Mouse (Mus musculus) megakaryocyte progenitor cell, adult 5-6 weeks (primary cell): ENCODE data around the gene Dusp28. TPM values are rescaled to one million over a fixed set of nuclear protein-coding genes. Genes with fewer than 3 reads are reported as not detected.

ENCODE experiments used
- ATAC-seq: replicated peaks from 2 replicates; pipeline ENCODE4 v1.8.0; 2016; ENCODE audit warnings: mild to moderate bottlenecking, moderate TSS enrichment, inconsistent platforms; ENCODE audit not compliant: poor library complexity
- total RNA-seq, 2 experiments: library from RNA; stranded (forward) in 1 of 2; stranded (reverse) in 1 of 2; fragments of 157-497, 149-512 nt in 1 of 2; fragments of 200-1000 nt in 1 of 2; gene quantifications; 2 replicates each; pipeline versions ENCODE4 v1.2.3 to v1.2.4; 2015 to 2017

The Dusp28 gene
- total RNA-seq, 2 experiments from 2014 or later: 2.9 to 10.0 TPM

DNA sequence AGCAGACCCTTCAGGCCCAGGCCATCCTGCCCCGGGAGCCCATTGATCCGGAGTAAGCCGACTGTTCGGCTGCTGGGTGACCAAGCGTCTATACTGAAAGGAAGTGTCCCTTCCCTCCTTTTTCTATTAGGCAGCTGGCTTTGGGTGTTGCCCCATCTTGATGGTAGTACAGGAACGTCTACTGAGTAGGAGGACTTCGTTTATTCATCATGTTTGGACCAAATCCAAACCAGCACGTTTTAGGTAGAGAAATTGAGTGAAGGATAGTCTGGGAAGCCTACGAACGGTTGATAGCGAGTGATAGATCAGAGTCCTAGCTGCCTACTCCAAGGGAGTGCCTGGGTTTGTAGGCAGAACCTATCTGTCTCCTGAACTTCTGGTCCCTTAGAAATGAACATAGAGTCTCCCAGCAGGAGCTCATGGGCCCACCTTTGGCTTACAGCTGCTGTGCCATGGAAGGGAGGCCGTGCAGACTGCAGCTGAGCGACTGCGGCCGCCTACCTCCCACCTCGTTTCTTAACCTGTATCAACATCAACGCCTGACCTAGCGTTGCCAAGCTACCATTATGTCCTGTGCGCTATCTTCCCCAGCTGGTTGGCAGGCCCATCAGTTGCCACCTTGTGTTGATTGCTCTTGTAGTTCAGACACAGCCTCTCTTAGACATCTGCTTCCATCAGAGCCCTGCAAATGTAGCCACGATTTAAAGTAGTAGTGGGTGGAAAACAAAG lies 1.0 kb downstream of the Dusp28 start:
- ATAC-seq: peak; percentile 14

DNA sequence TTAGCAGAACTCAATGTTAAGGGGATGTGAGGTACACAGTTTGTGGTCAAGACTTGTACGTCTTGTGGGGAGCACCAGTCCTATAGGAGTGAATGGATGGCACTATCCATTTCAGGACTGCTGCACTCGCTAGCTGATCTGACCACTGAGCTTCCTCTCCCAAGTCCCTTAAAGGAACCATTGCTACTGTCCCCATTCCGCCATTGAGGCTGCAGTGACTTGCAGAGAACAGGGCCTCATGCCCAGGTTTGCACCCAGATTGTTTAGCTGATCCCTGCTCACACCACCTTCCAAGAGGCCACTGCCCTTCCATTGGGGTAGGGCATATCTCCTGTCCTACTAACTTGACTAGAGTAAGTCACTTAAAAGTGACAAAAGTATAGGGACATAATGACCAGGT lies 1.9 kb downstream of the Dusp28 start:
- no peak for ATAC-seq

DNA sequence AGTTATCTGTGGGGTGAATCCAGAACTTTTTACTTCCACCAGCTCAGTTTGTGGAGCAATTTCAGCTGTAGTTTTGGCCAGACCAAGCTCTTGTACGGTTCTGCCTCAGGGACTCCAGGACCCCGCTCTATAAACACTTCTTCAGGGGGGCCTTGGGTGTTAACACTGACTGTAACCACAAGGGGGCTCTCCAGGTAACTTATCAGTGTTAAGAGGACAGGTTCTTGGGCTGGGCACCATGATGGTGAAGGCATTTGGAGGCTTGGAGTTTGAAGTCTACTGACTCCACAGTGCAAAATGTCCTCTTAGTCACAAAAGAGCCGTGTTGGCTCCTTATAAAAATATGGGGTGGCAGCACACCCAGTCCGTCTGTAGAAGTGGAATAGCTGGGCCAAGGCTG lies 2.3 kb downstream of the Dusp28 start:
- ATAC-seq: no peak

DNA sequence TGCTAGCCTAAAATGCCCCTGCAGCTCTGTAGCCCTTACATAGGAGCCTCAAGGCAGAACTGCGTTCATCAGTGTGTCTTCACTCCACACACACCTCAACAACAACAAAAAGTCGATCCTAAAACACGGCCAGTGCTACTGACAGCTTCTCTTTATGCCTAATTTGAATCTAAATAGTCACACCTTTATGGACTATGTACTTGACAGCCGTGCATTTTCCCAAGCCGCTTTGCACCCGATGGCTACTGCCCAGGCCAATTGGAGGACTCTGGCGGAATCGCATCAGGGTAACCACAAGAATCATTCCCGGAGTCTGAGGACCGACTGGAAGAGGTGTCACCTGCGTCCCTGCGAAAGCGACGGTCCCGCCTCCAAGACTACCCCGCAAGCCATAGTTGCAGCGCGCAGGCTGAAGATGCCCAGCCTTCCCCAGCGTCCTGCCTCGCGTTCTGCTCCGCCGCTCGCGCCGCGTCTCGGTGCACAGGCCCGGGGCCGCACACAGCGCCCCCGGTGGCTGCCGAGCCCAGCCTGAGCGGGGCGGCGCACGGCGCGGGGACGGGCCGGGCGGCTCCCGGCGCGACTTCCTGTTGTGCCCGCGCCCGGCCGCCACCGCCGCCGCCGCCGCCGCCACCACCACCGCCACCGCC lies 3.6 kb downstream of the Dusp28 start, which contains the start of gene Rnpepl1:
Gene Rnpepl1, plus strand, starts transcription at position 545 of the 647 bp plus-strand sequence.
- peak; percentile 47 for ATAC-seq

DNA sequence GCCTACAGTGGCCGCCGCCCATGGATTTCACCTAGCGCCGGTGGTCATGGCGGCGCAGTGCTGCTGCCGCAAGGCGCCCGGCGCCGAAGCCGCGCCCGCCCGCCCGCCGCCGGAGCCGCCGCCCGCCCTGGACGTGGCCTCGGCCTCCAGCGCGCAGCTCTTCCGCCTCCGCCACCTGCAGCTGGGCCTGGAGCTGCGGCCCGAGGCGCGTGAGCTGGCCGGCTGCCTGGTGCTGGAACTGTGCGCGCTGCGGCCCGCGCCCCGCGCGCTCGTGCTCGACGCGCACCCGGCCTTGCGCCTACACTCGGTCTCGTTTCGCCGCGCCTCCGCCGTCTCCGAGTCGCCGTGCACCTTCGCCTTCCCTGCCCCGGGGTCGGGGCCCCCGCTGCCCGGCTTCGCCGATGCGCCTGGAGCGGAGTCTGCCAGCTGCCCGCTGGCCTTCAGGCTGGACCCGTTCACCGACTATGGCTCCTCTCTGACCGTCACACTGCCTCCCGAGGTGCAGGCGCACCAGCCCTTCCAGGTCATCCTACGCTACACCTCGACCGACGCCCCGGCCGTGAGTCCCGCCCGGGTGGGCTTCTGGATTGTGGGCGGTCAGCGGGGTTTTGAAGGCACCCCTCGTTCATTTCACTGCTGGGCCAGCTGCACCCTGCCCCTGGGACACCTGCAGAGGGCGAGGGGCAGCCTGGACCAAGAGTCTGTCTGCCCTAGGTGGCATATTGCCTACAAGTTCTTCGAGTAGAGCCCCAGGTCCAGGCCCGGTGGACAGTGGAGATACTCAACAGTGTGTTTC lies 4.3 kb downstream of the Dusp28 start:
- ATAC-seq: no peak

DNA sequence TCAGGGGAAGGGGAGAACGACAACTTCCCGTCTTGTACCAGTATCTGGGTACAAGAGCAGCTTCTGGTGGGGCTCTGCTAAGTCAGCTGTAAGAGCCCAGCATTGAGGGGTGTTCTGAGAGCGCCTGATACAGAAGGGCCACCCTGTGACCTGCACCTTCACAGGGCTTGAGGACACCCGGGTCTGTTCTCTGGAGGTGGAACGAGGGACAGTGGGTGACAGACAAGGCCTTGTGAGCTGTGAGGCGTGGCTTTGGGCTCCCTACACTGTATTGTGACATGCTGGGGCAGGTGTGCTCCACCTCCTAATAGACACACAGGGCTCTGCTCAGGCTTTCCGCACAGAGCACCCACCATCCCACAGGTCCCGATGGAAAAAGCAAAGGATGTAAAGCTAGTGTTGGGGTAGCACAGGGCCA lies 4.9 kb downstream of the Dusp28 start:
- no peak for ATAC-seq

DNA sequence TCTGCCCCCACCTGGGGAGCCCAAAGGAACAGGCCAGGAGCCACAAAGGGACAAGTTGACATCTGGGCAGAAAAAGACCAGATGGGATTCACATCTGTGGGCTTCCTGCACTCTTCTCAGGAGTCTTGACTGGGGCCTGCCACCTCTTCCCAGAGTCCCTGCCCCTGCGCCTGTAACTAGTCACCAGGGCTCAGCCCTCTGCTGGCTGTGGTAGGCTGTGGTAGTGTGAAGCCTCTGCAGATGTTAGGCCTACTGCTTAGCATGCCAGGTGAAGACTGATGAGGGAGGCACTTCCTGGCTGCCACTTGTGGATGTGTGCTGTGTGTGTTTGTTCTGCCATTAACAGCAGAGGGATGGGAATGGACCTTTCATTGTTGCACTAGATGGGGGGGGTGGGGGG lies 5.5 kb downstream of the Dusp28 start:
- peak; percentile 24 for ATAC-seq

DNA sequence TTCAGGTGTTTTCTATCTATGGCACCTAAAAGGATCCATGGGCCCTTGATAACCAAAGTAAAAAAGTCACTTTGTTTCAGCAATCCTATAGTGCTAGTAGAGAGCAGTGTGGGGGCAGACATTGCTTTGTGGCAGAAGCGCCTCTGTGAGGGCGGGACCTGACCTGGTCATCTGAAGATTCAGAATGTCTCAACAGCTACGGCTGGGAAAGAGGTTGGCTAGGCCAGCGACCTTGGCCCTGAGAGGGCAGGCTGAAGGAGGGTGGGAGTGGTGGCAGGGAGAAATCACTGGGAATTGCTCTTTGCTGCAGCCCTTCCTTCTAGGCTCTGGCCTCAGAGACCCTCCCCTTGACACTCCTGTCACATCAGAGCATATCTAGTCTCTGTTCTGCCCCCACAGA lies 7.5 kb downstream of the Dusp28 start:
- ATAC-seq: no peak

DNA sequence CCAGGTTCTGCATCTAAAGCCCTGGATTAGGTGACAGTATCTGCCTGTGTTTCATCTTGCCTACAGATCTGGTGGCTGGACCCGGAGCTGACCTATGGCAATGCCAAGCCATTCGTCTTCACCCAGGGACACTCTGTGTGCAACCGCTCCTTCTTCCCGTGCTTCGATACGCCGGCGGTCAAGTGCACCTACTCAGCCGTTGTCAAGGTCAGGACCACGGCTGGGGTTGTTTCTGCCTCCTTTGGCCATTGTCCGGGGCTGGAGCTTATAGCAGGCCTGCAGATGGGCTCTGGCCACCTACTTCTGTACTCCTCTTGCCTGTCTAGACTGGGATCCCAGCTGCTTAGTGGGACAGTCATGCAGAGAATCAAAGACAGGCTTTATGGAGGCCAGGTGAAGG lies 8.2 kb downstream of the Dusp28 start:
- no peak for ATAC-seq

DNA sequence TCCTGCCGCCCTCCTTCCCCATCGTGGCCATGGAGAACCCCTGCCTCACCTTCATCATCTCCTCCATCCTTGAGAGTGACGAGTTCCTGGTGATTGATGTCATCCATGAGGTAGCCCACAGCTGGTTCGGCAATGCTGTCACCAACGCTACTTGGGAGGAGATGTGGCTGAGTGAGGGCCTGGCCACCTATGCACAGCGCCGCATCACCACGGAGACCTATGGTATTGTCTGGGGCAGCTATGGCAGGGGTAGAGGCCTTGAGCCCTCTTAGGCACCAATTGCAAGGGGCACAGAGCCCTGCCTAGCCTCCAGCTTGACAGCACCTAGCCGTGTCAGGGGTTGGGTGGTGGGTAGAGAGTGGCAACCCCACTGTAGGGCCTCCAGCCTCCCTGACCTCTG lies 9.9 kb downstream of the Dusp28 start:
- no peak for ATAC-seq

DNA sequence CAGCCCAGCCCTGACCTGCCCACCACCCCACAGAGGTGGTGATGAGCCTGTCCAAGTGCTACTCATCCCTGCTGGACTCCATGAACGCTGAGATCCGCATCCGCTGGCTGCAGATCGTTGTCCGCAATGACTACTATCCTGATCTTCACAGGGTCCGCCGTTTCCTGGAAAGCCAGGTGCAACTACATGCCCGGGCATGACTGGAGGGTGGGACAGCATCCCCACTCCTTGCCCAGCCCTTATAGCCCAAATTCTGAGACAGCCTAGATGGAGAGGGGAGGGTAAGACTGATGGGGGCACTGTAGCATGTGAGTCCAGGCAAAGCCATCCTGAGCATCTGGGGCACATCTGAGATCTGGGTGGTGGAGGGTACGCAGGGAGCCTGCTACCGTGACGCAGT lies 12.4 kb downstream of the Dusp28 start:
- no peak for ATAC-seq

DNA sequence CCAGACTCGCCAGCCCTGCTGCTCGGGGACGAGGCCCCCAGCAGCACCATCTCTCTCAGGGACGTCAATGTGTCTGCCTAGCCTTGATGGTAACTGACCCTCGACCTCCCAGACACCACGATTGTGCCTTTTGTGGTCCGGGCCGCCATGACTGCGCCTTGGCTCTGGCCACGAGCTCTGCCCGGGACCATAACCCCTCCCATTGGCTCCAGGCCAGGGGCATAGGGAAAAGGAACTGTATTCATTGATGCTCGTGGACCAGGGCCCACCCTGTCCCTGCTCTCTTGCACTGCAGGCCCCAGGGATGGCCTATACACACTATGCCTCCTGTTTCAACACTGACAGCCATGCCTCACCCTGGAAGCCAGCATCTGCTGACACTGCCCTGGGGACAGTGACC lies 13.0 kb downstream of the Dusp28 start:
- ATAC-seq: 0 out of 2 replicates have a peak, but pooled peaks have one; percentile 3

DNA sequence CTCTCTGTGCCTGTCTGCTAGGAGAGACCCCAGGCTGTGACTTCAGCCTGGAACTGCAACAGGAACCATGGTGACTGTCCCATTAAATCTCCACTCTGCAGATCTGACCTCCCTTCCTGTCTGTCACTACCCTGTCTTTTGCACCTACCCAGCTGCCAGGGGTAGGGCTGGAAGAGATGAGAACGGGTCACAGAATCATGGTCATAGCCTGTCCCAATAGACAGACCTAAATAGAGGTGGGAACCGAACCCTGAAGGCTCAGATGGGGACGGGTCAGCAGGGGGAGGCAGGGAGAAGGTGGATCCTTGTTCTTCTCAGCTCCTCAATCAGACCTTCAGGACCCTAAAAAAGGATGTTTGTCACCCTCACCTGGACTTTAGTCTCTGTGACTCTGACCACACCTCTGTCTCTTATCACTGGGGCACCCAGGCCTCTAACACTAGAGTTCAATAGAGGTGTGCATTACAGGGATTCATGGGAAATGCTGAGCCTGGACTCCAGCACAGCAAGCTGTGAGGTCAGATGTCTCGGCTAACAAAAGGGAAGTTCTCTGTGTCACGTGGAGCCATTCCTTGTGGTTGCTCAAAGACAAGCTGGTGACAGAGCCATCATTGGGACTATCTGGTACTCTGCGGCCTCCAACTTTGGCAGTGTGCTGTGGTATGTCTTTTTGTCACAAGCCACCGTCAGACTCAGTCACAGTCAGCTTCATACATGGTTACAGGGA lies 13.9 kb downstream of the Dusp28 start:
- ATAC-seq: peak; percentile 85

DNA sequence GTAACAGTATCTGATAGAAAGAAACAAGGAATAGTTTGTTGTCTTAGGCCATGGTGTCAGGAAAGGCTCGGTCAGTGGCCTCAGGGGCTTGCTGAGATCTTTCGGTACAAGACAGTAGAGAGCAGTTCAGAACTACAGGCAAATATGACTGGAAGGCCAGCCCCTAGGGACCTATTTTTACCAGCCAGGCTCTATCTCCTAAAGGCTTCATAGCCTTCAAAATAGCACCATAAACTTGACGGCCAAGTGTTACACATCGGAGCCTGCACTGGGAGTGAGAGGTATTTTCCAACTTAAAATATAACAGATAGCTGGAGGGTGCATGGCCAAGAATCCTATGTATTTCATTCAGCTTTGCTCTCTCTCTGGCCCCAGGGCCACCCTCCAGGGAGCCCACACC lies 14.7 kb downstream of the Dusp28 start:
- ATAC-seq: no peak

DNA sequence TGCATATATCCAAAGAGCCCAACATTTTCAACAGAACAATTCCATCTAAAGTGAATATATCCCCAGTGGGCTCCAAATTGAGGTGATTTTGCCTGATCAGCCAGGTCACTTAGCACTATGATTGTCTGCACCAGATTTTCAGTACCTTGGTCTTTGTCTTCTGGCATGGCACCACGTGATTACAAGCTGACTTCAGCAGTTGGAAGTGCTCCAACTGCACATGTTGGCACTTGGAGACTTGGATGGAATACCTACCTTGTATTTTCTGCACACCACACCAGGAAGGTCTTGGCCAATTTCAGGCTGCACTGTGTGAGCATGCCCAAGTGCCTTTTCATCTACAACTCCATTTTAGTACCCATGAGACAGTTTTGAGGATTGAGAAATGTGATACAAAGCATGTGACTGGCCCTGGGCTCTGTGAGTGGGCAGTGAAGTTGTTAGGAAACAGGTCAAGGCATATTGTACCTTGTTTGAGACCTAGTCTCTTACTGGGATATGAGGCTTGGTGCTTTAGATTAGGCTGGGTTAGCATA lies 23.5 kb downstream of the Dusp28 start:
- ATAC-seq: no peak

DNA sequence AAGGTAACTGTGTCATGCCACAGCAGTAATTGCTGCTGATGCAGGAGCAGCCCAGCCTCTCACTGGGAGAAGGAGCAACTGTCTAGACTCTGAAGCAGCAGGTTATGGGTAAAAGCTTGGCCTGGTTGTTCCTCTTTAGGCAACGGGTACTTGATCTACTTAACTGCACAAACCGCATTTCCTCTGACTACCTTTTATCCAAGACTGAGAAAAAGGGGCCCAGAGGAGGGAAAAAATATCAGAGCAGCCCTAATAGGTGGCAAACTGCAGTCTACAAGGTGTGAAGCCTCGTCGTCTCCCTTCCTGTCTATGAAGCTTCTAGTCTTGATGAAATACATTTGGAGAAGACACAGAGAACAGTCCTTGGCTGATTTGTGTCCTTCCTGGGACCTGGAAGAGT lies 26.8 kb downstream of the Dusp28 start:
- no peak for ATAC-seq

DNA sequence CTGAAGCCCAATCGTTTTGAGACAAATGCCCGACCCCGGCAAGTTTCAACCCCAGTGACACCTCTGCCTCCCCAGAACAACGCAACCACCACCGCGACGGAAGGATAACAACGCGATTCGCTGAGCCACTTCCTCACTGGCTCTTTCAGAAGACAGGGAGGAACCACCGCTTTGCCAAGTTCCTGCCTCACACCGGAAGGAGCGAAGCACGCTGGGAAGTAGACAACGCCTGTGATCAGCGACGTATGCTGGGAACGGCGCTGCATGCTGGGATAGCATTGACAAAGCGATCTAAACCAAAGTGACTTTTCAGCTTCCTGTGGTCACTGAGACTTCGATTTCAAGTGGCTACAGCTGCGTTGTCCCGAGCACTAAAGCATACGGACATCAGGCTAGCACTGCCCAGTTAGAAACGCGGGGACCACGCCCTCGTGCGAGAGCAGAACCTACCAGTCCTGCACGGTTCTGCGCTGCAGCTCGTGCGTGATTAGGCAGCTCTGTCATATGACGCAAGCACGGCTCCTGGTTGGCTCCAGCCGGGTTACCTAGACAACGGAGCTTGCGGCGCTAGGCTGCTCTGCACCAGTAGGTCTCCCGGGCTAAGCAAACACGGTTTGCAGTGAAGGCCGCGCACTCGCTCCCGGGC lies 27.5 kb downstream of the Dusp28 start, which contains the start of gene Capn10:
Gene Capn10, plus strand, starts transcription at position 195 of the 646 bp plus-strand sequence.
- peak; percentile 86 for ATAC-seq

DNA sequence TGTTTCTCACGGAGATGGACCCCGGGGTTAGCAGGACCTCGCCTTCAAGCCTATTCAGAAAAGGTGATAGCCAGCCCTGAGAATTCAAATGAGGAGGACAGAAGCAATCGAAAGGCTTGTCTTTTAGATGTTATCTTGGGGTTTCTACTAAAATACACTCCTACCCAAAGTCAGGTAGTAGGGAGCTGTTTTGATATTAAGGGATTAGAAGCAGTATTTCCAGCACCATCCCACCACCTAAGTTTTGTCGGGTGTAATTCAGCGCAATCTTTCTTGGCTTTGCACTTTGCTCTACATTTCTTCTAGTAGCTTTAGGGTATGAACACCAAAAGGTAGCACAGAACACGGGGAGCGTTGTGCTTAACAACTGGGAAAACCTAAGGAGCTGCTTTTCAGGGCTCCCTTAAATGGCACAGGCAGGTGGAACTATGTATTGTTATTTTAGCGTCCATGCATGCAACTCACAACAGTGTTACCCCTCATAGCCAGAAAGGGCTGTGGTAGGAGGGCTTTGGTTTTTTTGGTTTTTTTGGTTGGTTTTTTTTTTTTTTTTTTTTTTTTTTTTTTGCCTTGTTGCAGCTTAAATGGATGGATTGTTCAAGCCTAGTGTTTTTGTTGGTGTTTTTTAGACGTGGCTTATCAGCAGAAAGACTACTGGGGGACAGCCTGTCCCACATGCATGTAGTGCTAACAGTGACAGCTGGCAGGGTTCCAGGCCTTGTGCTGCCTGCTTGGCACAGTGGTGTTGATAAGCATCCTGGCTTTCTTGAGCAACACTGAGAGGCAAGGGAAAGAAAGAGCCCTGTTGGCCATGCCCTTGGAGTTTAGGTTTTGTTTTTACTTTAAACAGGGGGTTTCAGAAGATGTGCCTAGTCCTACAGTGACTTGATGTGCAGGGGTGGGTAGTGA lies 28.5 kb downstream of the Dusp28 start:
- ATAC-seq: peak; percentile 54

DNA sequence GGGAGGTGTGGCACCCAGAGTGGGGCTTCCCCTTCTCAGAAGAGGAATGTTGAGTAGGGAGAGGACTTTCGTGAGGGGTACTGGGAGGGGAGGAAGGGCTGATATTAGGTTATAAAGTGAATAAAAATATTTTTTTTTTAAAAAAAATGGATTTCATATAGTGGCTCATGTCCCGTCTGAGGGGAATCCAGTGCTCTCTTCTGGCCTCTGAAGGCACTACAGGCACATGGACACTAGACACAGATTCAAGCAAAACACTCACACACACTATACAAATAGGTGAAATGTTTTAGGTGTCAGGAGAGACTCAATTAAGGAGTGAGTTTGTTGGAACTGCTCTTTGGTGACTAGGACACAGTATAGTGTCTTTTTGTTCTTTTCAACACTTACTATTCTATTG lies 29.2 kb downstream of the Dusp28 start:
- no peak for ATAC-seq
